ENCODE assay signal across 16 mouse cellular contexts in the genomic region with DNA sequence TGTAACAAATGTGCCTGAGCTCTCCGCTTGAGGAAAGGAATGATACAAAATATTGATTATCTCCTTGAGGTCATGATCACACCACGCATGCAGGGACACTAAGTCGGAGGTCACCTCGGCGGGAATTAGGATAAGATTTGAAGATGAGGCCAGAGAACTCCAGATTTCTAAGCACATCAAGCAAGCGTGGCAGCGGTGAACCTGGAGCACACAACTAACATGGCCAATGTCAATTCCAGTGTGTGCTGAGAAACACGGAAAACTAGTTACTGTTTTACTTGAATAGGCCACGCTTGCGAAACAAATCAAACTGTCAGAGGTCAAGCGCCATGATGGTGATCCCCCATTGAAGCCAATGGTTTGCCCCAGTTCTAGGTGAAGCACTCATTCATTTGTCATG.
"Had no signal": no experiment of that assay in that cellular context is flagged by ENCODE, and none has a peak within 500 bp of the region (broad histone marks: within the 10 kb centered on the region; RNA-seq: fewer than 3 reads in every experiment).

No protein-coding gene starts in this region.

- H3K4me3 ChIP-seq: neural tube, embryonic 13.5 days; neural tube, embryonic 15.5 days; stomach, embryonic 15.5 days had no signal

- H3K4me1 ChIP-seq: neural tube, embryonic 13.5 days; neural tube, embryonic 15.5 days; stomach, embryonic 15.5 days had no signal

- H3K27me3 ChIP-seq: neural tube, embryonic 13.5 days; neural tube, embryonic 15.5 days; stomach, embryonic 15.5 days had no signal

- H3K36me3 ChIP-seq: neural tube, embryonic 13.5 days; neural tube, embryonic 15.5 days; stomach, embryonic 15.5 days had no signal

- H3K9ac ChIP-seq: neural tube, embryonic 13.5 days; neural tube, embryonic 15.5 days; stomach, embryonic 15.5 days had no signal

- H3K27ac ChIP-seq: neural tube, embryonic 13.5 days; neural tube, embryonic 15.5 days; stomach, embryonic 15.5 days; stomach, postnatal 0 days had no signal

- DNase-seq: retina, postnatal 1 day; right cerebral cortex, adult 18-20 months; right cerebral cortex, postnatal 14 days; right cerebral cortex, postnatal 25 days; right cerebral cortex, postnatal 4 days; spleen, adult 18-20 months; thymus, adult 18-20 months; thymus, adult 2 months; thymus, postnatal 14 days; thymus, postnatal 25 days; thymus, postnatal 36 days; thymus, postnatal 4 days had no signal
